Mouse (Mus musculus) forebrain, embryonic 14.5 days (tissue): ENCODE results near the gene Pccb. TPM values are rescaled to one million over a fixed set of nuclear protein-coding genes. Genes with fewer than 3 reads are reported as not detected.

Source experiments
- ATAC-seq: fragments of 200-750 bp; cut with Nextera tagmentation; 2 replicates; pipeline ENCODE4 v1.8.0; 2017; ENCODE audit warnings: mild to moderate bottlenecking, moderate library complexity
- DNase-seq: peaks from one replicate; pipeline ENCODE4 v3.0.0-alpha.2; 2015; ENCODE audit warnings: low spot score
- H3K27ac ChIP-seq: fragments of 300-500 bp; sonication (generic); 2 replicates; pipeline ENCODE4 v1.5.1; 2014; ENCODE audit warnings: low read depth, mild to moderate bottlenecking, control low read depth, low read length, moderate library complexity
- H3K27me3 ChIP-seq: fragments of 300-500 bp; sonication (generic); replicated peaks from 2 replicates; pipeline ENCODE4 v1.6.1; 2014; ENCODE audit warnings: low read length, control low read depth, mixed read lengths; ENCODE audit not compliant: control insufficient read depth, insufficient read depth
- H3K36me3 ChIP-seq: fragments of 300-500 bp; sonication (generic); 2 replicates; pipeline ENCODE4 v1.6.1; 2014; ENCODE audit warnings: low read length, control low read depth; ENCODE audit not compliant: control insufficient read depth, insufficient read depth
- H3K4me1 ChIP-seq: fragments of 300-500 bp; sonication (generic); 2 replicates; pipeline ENCODE4 v1.6.1; 2014; ENCODE audit warnings: antibody characterized with exemption, low read length, control low read depth; ENCODE audit not compliant: control insufficient read depth, insufficient read depth
- H3K4me2 ChIP-seq: fragments of 300-500 bp; sonication (generic); 2 replicates; pipeline ENCODE4 v1.6.1; 2014; ENCODE audit warnings: mild to moderate bottlenecking, control low read depth, low read length
- H3K4me3 ChIP-seq: fragments of 300-500 bp; sonication (generic); 2 replicates; pipeline ENCODE4 v1.5.1; 2014; ENCODE audit warnings: low read depth, low read length, control low read depth
- H3K9ac ChIP-seq: fragments of 300-500 bp; sonication (generic); 2 replicates; pipeline ENCODE4 v1.6.1; 2014; ENCODE audit warnings: mild to moderate bottlenecking, low read length, control low read depth, moderate library complexity
- H3K9me3 ChIP-seq: fragments of 300-500 bp; sonication (generic); replicated peaks from 2 replicates; pipeline ENCODE4 v1.6.1; 2016; ENCODE audit warnings: low read length, control low read depth, mixed read lengths; ENCODE audit not compliant: control insufficient read depth
- WGBS: fragments of 180-500 bp; shearing (Covaris S2); extraction: QIAGEN DNeasy Blood & Tissue Kit; methylation state at CpG from one replicate; pipeline ENCODE4 v1.1.7; 2014; 5-methylcytosine and 5-hydroxymethylcytosine counted together
- polyA plus RNA-seq: library from polyadenylated mRNA; unstranded; fragments of >200 nt; fragmentation: Nextera tagmentation; extraction: Ambion mirVana; gene quantifications from 2 replicates; pipeline ENCODE4 v1.2.1, GENCODE M21; 2014

Pccb gene
- polyA plus RNA-seq = 20.4 and 23.7 TPM in 2 replicates

- DNase-seq (peak; percentile 99), ATAC-seq (peak; percentile 100)
- H3K36me3 ChIP-seq = no peaks in the 10 kb centered on the region
- H3K9me3 ChIP-seq = no peaks in the 10 kb centered on the region
- peaks cover 6% of the 10 kb centered on the region; the same call in 1 of the 2 replicates for H3K4me1 ChIP-seq
- H3K9ac ChIP-seq = peak within 1 kb of the TSS; percentile 76
- peak within 1 kb of the TSS; percentile 96 for H3K27ac ChIP-seq
- WGBS = under 1% methylated on average over 57 of the region's 61 CpGs
- H3K27me3 ChIP-seq = no peaks in the 10 kb centered on the region
- H3K4me3 ChIP-seq = peak within 1 kb of the TSS; percentile 57
- H3K4me2 ChIP-seq = peak within 1 kb of the TSS; percentile 57
Observed at GRCm38 (mm10) chr9:101034448-101035098, at the start of gene Pccb. Pccb (minus strand) TSS chr9:101034898.

DNA sequence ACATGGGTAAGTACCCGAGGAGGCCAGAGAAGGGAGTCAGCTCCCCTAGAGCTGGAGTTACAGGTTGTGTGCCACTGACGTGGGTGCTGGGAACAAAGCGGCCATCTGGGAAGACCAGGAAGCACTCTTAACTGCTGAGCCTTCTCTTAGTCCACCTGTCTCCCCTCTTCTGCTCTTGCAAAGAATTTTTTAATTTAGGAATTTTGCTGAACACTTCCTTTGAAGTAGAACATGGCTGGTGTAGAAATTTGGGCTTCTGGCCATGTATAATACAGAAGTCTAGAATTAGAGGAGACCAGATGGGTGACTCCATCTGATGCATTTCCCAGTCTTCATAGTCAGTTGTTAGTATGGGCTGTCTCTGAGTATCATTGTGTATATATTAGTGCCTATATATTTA is 49.0 kb upstream of the Pccb start:
- no peak overlapping the region for H3K9ac ChIP-seq
- no peak overlapping the region for H3K4me3 ChIP-seq
- H3K4me1 ChIP-seq = peaks cover 11% of the 10 kb centered on the region
- 0 out of 2 replicates have a peak, but pooled peaks have one; percentile 48 for ATAC-seq
- peak; percentile 23 for DNase-seq
- no peak overlapping the region for H3K27ac ChIP-seq
- H3K27me3 ChIP-seq = no peaks in the 10 kb centered on the region
- WGBS = 93% methylated on average over 3 of the region's 3 CpGs
- no peak overlapping the region for H3K4me2 ChIP-seq
- H3K36me3 ChIP-seq = no peaks in the 10 kb centered on the region
- no peaks in the 10 kb centered on the region for H3K9me3 ChIP-seq

DNA sequence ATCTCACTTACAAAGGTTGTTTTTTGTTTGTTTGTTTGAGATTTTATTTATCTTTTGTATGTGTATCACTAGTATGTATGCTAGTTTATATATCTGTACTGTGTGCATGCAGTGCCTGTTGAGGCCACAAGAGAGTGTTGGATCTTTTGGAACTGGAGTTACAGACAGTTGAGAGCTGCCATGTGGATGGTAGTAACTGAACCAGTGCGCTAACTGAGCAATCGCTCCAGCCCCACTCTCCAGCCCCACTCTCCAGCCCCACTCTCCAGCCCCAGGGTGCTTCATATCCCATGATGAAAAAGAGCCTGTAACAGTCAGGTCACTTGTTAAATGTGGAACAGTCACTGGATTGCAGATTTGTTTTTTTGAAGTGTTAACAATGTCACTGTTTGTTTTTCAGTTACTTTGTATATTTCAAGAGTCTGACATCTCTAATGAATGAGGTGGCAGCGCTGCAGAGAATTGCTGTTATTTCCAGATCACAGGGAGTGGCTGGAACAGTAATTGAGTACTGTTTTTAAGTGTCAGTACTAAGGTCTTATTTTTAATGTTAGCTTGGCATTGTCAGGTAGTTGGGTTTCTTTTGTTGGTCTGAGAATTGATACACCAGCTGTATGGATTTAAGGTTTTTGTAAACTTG is 45.5 kb upstream of the Pccb start:
- Histone ChIP-seq H3K27ac (no peak overlapping the region), H3K27me3 (no peaks in the 10 kb centered on the region), H3K9ac (no peak overlapping the region), H3K36me3 (no peaks in the 10 kb centered on the region), H3K9me3 (no peaks in the 10 kb centered on the region), H3K4me2 (no peak overlapping the region), H3K4me1 (peaks cover 28% of the 10 kb centered on the region), H3K4me3 (no peak overlapping the region)
- 60% methylated on average over 3 of the region's 3 CpGs for WGBS
- DNase-seq = peak; percentile 8
- no peak for ATAC-seq

GRCm38 (mm10) chr9:101078579-101078978 is 43.9 kb upstream of the Pccb start:
- no peak for ATAC-seq
- H3K9ac ChIP-seq = peak overlapping the region; percentile 18; the same call in 1 of the 2 replicates
- no peaks in the 10 kb centered on the region for H3K36me3 ChIP-seq

DNA sequence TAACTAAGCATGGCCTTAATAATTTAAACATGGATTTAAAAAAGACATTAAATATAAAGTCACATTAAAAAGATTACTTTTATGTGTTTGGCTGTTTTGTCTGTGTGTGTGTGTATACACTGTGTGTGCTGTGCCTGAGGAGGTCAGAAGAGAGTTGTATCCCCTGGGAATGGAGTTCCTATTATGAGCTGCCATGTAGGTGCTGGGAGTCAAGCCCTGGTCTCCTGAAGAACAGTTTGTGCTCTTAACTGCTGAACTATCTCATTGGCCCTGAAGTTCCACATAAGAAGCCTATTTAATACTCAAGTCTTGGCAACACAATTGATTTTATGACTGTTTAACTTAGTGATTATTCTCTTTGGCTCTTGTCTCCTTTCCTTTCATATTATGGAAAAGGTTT is 42.8 kb upstream of the Pccb start:
- Histone ChIP-seq H3K36me3 (no peaks in the 10 kb centered on the region), H3K27ac (no peak overlapping the region), H3K9me3 (no peaks in the 10 kb centered on the region), H3K9ac (peak overlapping the region; percentile 99), H3K4me2 (peak overlapping the region; percentile 89), H3K4me3 (peak overlapping the region; percentile 99), H3K27me3 (no peaks in the 10 kb centered on the region), H3K4me1 (peaks cover 28% of the 10 kb centered on the region)
- DNase-seq (no peak), ATAC-seq (no peak)

More at GRCm38 (mm10) chr9:101078579-101078978, 43.9 kb upstream of the Pccb start:
- peak overlapping the region; percentile 9 for H3K4me3 ChIP-seq
- DNase-seq = no peak
- H3K4me1 ChIP-seq = peaks cover 28% of the 10 kb centered on the region
- H3K4me2 ChIP-seq = peak overlapping the region; percentile 89
- H3K9me3 ChIP-seq = no peaks in the 10 kb centered on the region
- 74% methylated on average over 4 of the region's 4 CpGs for WGBS
- H3K27me3 ChIP-seq = no peaks in the 10 kb centered on the region
- no peak overlapping the region for H3K27ac ChIP-seq

DNA sequence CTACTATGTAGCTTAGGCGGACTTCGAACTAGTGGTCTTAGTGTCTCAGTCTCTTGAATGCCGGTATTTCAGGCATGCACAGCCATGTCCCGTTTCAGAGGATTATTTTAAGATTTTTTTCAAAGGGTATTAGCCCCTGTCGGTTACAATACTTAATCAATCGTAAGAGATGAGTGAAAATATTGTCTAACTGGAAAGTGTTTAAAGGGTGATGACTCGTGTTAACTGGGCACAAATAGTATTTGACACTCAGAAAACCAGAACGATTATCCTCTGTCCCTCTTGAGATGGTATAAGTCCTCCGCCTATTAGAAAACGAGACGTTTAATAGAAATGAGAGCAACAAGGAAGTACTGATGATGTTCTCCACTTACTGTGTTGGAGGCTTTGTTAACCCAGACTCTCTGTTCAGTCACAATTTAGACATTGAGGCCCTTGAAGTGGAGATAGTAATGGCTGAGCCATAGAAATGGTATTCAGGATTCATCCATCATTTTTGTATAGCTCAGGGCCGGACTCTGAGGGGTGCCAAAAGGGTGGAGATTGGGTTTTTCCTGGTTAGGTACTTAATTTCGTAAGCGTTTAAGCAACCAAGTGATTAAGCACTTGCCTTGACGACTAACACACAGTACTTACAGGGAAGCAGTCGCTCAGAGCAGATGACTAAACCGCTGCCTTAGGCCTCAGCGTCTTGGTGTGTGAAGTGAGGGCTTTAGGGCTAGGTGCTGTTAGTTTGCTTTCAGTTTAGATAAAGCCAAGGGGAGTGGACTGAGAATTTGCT is 41.6 kb upstream of the Pccb start:
- peaks cover 28% of the 10 kb centered on the region for H3K4me1 ChIP-seq
- H3K9me3 ChIP-seq = no peaks in the 10 kb centered on the region
- H3K27me3 ChIP-seq = no peaks in the 10 kb centered on the region
- ATAC-seq (no peak), DNase-seq (peak; percentile 37)
- H3K36me3 ChIP-seq = no peaks in the 10 kb centered on the region
- H3K4me2 ChIP-seq = peak overlapping the region; percentile 89
- under 1% methylated on average over 18 of the region's 18 CpGs for WGBS
- H3K4me3 ChIP-seq = peak overlapping the region; percentile 99
- peak overlapping the region; percentile 99 for H3K9ac ChIP-seq
- H3K27ac ChIP-seq = no peak overlapping the region

GRCm38 (mm10) chr9:101075694-101076093 is 41.0 kb upstream of the Pccb start:
- ATAC-seq = no peak
- peak overlapping the region; percentile 99 for H3K4me3 ChIP-seq
- H3K9ac ChIP-seq = peak overlapping the region; percentile 99
- H3K36me3 ChIP-seq = no peaks in the 10 kb centered on the region
- no peak for DNase-seq
- WGBS = under 1% methylated on average over 8 of the region's 8 CpGs
- peaks cover 28% of the 10 kb centered on the region for H3K4me1 ChIP-seq
- H3K9me3 ChIP-seq = no peaks in the 10 kb centered on the region
- no peaks in the 10 kb centered on the region for H3K27me3 ChIP-seq
- H3K4me2 ChIP-seq = peak overlapping the region; percentile 89
- H3K27ac ChIP-seq = no peak overlapping the region

DNA sequence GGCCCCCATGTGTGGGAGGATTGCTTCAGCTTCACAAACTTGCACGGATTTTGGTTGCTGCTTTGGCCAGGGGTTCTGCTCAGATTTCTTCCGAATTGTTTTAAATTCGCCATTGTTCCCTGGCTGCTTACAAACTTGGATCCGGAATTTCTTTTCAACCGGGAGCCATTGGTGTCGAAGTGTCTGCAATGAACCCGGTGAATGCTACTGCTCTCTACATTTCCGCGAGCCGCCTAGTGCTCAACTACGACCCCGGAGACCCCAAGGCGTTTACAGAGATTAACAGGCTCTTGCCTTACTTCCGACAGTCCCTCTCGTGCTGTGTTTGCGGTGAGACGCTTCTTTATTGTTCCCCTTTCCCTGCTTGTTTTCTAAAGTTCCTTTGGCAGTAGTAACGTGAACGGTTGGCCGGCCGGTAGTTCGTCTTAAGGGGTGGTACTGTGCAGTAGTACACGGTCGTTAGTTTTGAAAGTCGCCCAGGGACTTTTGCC is 40.4 kb upstream of the Pccb start:
- H3K4me1 ChIP-seq = peaks cover 28% of the 10 kb centered on the region
- DNase-seq = peak; percentile 37

More for the DNA sequence above, 40.4 kb upstream of the Pccb start:
- Histone ChIP-seq H3K4me2 (peak overlapping the region; percentile 89), H3K27ac (peak overlapping the region; percentile 99), H3K9ac (peak overlapping the region; percentile 99), H3K4me3 (peak overlapping the region; percentile 99), H3K27me3 (no peaks in the 10 kb centered on the region), H3K36me3 (no peaks in the 10 kb centered on the region), H3K9me3 (no peaks in the 10 kb centered on the region)
- under 1% methylated on average over 25 of the region's 25 CpGs for WGBS
- ATAC-seq = no peak
